Mouse (Mus musculus): ENCODE results near the gene Flcn. TPM values are rescaled to one million over a fixed set of nuclear protein-coding genes. Genes with fewer than 3 reads are reported as not detected.

Flcn gene
- polyA plus RNA-seq, 1 experiment from 2014 or later: 34.3 TPM

Other genes with a start within 250 kb of the Flcn start
- gene Olfr222, start 233.8 kb downstream of the Flcn start, polyA plus RNA-seq (2014; fragmentation: Nextera tagmentation; extraction: Ambion mirVana): not detected in 2 replicates
- gene Olfr223, start 216.7 kb downstream of the Flcn start, polyA plus RNA-seq (2014; fragmentation: Nextera tagmentation; extraction: Ambion mirVana): not detected in 2 replicates
- 64.7 and 68.7 TPM in 2 replicates for gene Mprip, start 148.7 kb downstream of the Flcn start, polyA plus RNA-seq (2014; fragmentation: Nextera tagmentation; extraction: Ambion mirVana)
- 1.6 and 2.0 TPM in 2 replicates for gene Pld6, start 22.4 kb downstream of the Flcn start, polyA plus RNA-seq (2014; fragmentation: Nextera tagmentation; extraction: Ambion mirVana)
- gene Nt5m, start 29.4 kb upstream of the Flcn start, polyA plus RNA-seq (2014; fragmentation: Nextera tagmentation; extraction: Ambion mirVana): 38.8 and 40.1 TPM in 2 replicates
- 163 and 165 TPM in 2 replicates for gene Cops3, start 29.8 kb upstream of the Flcn start, polyA plus RNA-seq (2014; fragmentation: Nextera tagmentation; extraction: Ambion mirVana)
- gene Med9, start 138.2 kb upstream of the Flcn start, polyA plus RNA-seq (2014; fragmentation: Nextera tagmentation; extraction: Ambion mirVana): 46.7 and 47.6 TPM in 2 replicates
- gene Rasd1, start 154.9 kb upstream of the Flcn start, polyA plus RNA-seq (2014; fragmentation: Nextera tagmentation; extraction: Ambion mirVana): 8.1 and 8.3 TPM in 2 replicates
- 11.6 and 16.3 TPM in 2 replicates for gene Pemt, start 236.5 kb upstream of the Flcn start, polyA plus RNA-seq (2014; fragmentation: Nextera tagmentation; extraction: Ambion mirVana)